Mouse (Mus musculus) spleen, adult 2 months (tissue): ENCODE data around the gene Prkn.

Source experiments
- CTCF ChIP-seq: fragments of 200-500 bp; IDR thresholded peaks from 2 replicates; pipeline ENCODE4 v1.5.1; 2011; ENCODE audit warnings: mild to moderate bottlenecking, inconsistent platforms; ENCODE audit not compliant: insufficient read depth, insufficient read length, insufficient replicate concordance; ENCODE audit errors: extremely low read depth
- POLR2A ChIP-seq: fragments of 200-500 bp; IDR thresholded peaks from 2 replicates; pipeline ENCODE4 v1.6.1; 2011; ENCODE audit warnings: low read depth, low read length, inconsistent platforms

DNA sequence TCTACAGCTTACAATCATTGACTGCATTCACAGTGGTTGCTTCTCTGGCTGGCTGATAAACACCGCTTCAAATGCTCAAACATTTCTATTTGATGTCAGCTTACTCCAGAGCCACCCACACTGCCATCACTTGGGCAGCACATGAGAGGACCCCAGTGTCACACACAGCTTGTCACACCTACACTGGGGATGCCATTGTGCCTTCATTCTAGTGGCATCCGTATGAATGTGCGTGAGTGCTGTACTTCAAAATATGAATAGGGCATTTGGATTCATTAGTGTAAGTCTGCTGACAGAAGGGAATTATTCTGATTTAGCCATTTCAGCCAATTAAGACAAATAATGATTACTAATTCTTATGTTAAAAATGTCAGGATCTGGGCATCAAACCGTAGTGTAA lies 980.6 kb downstream of the Prkn start:
- TF ChIP-seq CTCF (no peak), POLR2A (no peak)
